Mouse (Mus musculus) midbrain, embryonic 16.5 days (tissue): ENCODE measurements around the gene Dio1. TPM values are rescaled to one million over a fixed set of nuclear protein-coding genes. Genes with fewer than 3 reads are reported as not detected.

ENCODE experiments used
- ATAC-seq: fragments of 200-750 bp; cut with Nextera tagmentation; 2 replicates; pipeline ENCODE4 v1.8.0; 2017; ENCODE audit warnings: moderate TSS enrichment
- H3K27ac ChIP-seq: fragments of 300-500 bp; sonication (generic); 2 replicates; pipeline ENCODE4 v1.5.1; 2014; ENCODE audit warnings: mild to moderate bottlenecking, low read length, mixed read lengths
- H3K27me3 ChIP-seq: fragments of 300-500 bp; sonication (generic); 2 replicates; pipeline ENCODE4 v1.6.1; 2014; ENCODE audit warnings: low read depth, low read length, mixed read lengths; ENCODE audit not compliant: control insufficient read depth, insufficient read depth
- H3K36me3 ChIP-seq: fragments of 300-500 bp; sonication (generic); 2 replicates; pipeline ENCODE4 v1.6.1; 2014; ENCODE audit warnings: mild to moderate bottlenecking, low read length, moderate library complexity, mixed read lengths; ENCODE audit not compliant: control insufficient read depth, insufficient read depth
- H3K4me1 ChIP-seq: fragments of 300-500 bp; sonication (generic); 2 replicates; pipeline ENCODE4 v1.6.1; 2014; ENCODE audit warnings: mild to moderate bottlenecking, low read length, mixed read lengths; ENCODE audit not compliant: control insufficient read depth, insufficient read depth
- H3K4me2 ChIP-seq: fragments of 300-500 bp; sonication (generic); 2 replicates; pipeline ENCODE4 v1.6.1; 2014; ENCODE audit warnings: mild to moderate bottlenecking, low read length, mixed read lengths
- H3K4me3 ChIP-seq: fragments of 300-500 bp; sonication (generic); 2 replicates; pipeline ENCODE4 v1.5.1; 2014; ENCODE audit warnings: low read depth, mild to moderate bottlenecking, low read length, moderate library complexity, mixed read lengths
- H3K9ac ChIP-seq: fragments of 300-500 bp; sonication (generic); 2 replicates; pipeline ENCODE4 v1.6.1; 2014; ENCODE audit warnings: low read depth, low read length, mixed read lengths
- H3K9me3 ChIP-seq: fragments of 300-500 bp; sonication (generic); replicated peaks from 2 replicates; pipeline ENCODE4 v1.6.1; 2014; ENCODE audit warnings: mild to moderate bottlenecking, low read length, mixed read lengths; ENCODE audit not compliant: control insufficient read depth, poor library complexity, severe bottlenecking
- WGBS: fragments of 180-500 bp; shearing (Covaris S2); extraction: QIAGEN DNeasy Blood & Tissue Kit; methylation state at CpG from one replicate; pipeline ENCODE4 v1.1.7; 2014; 5-methylcytosine and 5-hydroxymethylcytosine counted together
- polyA plus RNA-seq: library from polyadenylated mRNA; unstranded; fragments of >200 nt; fragmentation: Nextera tagmentation; extraction: Ambion mirVana; gene quantifications from 2 replicates; pipeline ENCODE4 v1.2.1, GENCODE M21; 2015

Gene Dio1
- polyA plus RNA-seq, 1 experiment from 2014 or later, result not detected

GRCm38 (mm10) chr4:107313690-107314478 lies 6.9 kb upstream of the Dio1 start, which contains the start of gene Yipf1:
Gene Yipf1, plus strand, starts transcription at chr4:107314363.
- Histone ChIP-seq H3K27me3 (no peaks in the 10 kb centered on the region), H3K9me3 (no peaks in the 10 kb centered on the region), H3K27ac (peak within 1 kb of the TSS; percentile 45; the same call in 1 of the 2 replicates), H3K9ac (peak within 1 kb of the TSS; percentile 79), H3K4me1 (peaks cover 10% of the 10 kb centered on the region), H3K4me2 (peak within 1 kb of the TSS; percentile 80), H3K4me3 (peak within 1 kb of the TSS; percentile 64), H3K36me3 (no peaks in the 10 kb centered on the region)
- peak; percentile 94 for ATAC-seq
- WGBS, result under 1% methylated on average over 29 of the region's 29 CpGs

GRCm38 (mm10) chr4:107303531-107303930 lies 3.4 kb downstream of the Dio1 start:
- Histone ChIP-seq H3K27me3 (no peaks in the 10 kb centered on the region), H3K9me3 (no peaks in the 10 kb centered on the region), H3K4me1 (no peaks in the 10 kb centered on the region), H3K9ac (no peak overlapping the region), H3K4me2 (no peak overlapping the region), H3K4me3 (no peak overlapping the region), H3K36me3 (no peaks in the 10 kb centered on the region), H3K27ac (no peak overlapping the region)
- no peak for ATAC-seq
- 63% methylated on average over 3 of the region's 3 CpGs for WGBS

- Histone ChIP-seq H3K27me3 (no peaks in the 10 kb centered on the region), H3K27ac (no peak overlapping the region), H3K9ac (no peak overlapping the region), H3K9me3 (no peaks in the 10 kb centered on the region), H3K4me3 (no peak overlapping the region), H3K36me3 (no peaks in the 10 kb centered on the region), H3K4me1 (no peaks in the 10 kb centered on the region), H3K4me2 (no peak overlapping the region)
- WGBS, result 86% methylated on average over 4 of the region's 4 CpGs
- no peak for ATAC-seq
Observed at GRCm38 (mm10) chr4:107302832-107303231, 4.1 kb downstream of the Dio1 start.

- H3K9ac ChIP-seq, result no peak overlapping the region
- no peak overlapping the region for H3K4me3 ChIP-seq
- 89% methylated on average over 9 of the region's 9 CpGs for WGBS
- no peaks in the 10 kb centered on the region for H3K36me3 ChIP-seq
- no peaks in the 10 kb centered on the region for H3K27me3 ChIP-seq
- no peaks in the 10 kb centered on the region for H3K9me3 ChIP-seq
- ATAC-seq, result no peak
- no peak overlapping the region for H3K27ac ChIP-seq
- no peaks in the 10 kb centered on the region for H3K4me1 ChIP-seq
- no peak overlapping the region for H3K4me2 ChIP-seq
Observed at GRCm38 (mm10) chr4:107302221-107302620, 4.7 kb downstream of the Dio1 start.

- no peak overlapping the region for H3K4me2 ChIP-seq
- no peaks in the 10 kb centered on the region for H3K9me3 ChIP-seq
- H3K4me1 ChIP-seq, result no peaks in the 10 kb centered on the region
- H3K4me3 ChIP-seq, result no peak overlapping the region
- no peak for ATAC-seq
- WGBS, result 95% methylated on average over 1 of the region's 1 CpGs
- H3K27ac ChIP-seq, result no peak overlapping the region
- H3K27me3 ChIP-seq, result no peaks in the 10 kb centered on the region
- no peak overlapping the region for H3K9ac ChIP-seq
- no peaks in the 10 kb centered on the region for H3K36me3 ChIP-seq
Observed at GRCm38 (mm10) chr4:107300902-107301555, 5.9 kb downstream of the Dio1 start.

- no peaks in the 10 kb centered on the region for H3K27me3 ChIP-seq
- H3K4me2 ChIP-seq, result no peak overlapping the region
- no peak overlapping the region for H3K27ac ChIP-seq
- WGBS, result 73% methylated on average over 4 of the region's 4 CpGs
- H3K9ac ChIP-seq, result no peak overlapping the region
- no peak for ATAC-seq
- H3K4me3 ChIP-seq, result no peak overlapping the region
- H3K9me3 ChIP-seq, result no peaks in the 10 kb centered on the region
- H3K4me1 ChIP-seq, result no peaks in the 10 kb centered on the region
- H3K36me3 ChIP-seq, result no peaks in the 10 kb centered on the region
Observed at GRCm38 (mm10) chr4:107300371-107300770, 6.6 kb downstream of the Dio1 start.

GRCm38 (mm10) chr4:107299779-107300340 lies 7.1 kb downstream of the Dio1 start:
- ATAC-seq, result no peak
- Histone ChIP-seq H3K36me3 (no peaks in the 10 kb centered on the region), H3K27me3 (no peaks in the 10 kb centered on the region), H3K9me3 (no peaks in the 10 kb centered on the region), H3K4me1 (no peaks in the 10 kb centered on the region), H3K4me3 (no peak overlapping the region), H3K27ac (no peak overlapping the region), H3K4me2 (no peak overlapping the region), H3K9ac (no peak overlapping the region)
- 79% methylated on average over 7 of the region's 7 CpGs for WGBS

GRCm38 (mm10) chr4:107298071-107298606 lies 8.8 kb downstream of the Dio1 start:
- H3K9me3 ChIP-seq, result no peaks in the 10 kb centered on the region
- no peaks in the 10 kb centered on the region for H3K27me3 ChIP-seq
- H3K4me2 ChIP-seq, result no peak overlapping the region
- WGBS, result 84% methylated on average over 8 of the region's 8 CpGs
- no peak overlapping the region for H3K9ac ChIP-seq
- H3K27ac ChIP-seq, result no peak overlapping the region
- ATAC-seq, result no peak
- no peaks in the 10 kb centered on the region for H3K36me3 ChIP-seq
- H3K4me3 ChIP-seq, result no peak overlapping the region
- H3K4me1 ChIP-seq, result no peaks in the 10 kb centered on the region

GRCm38 (mm10) chr4:107292273-107292662 lies 14.7 kb downstream of the Dio1 start:
- H3K4me1 ChIP-seq, result no peaks in the 10 kb centered on the region; the same call in 1 of the 2 replicates
- no peak overlapping the region for H3K4me3 ChIP-seq
- no peak overlapping the region for H3K4me2 ChIP-seq
- H3K9ac ChIP-seq, result no peak overlapping the region
- no peaks in the 10 kb centered on the region for H3K9me3 ChIP-seq
- H3K36me3 ChIP-seq, result no peaks in the 10 kb centered on the region
- ATAC-seq, result no peak
- H3K27ac ChIP-seq, result no peak overlapping the region
- no peaks in the 10 kb centered on the region for H3K27me3 ChIP-seq
- WGBS, result 70% methylated on average over 4 of the region's 4 CpGs
